Mouse (Mus musculus) midbrain, embryonic 13.5 days (tissue): ENCODE measurements at regions not wholly inside any gene's neighbourhood (a gene's known extent, or its start where the extent isn't known, plus 50 kb on each side); places are given as distances from the start of the nearest gene placed in this dataset.
A peak's percentile ranks its signal among the peaks of the same experiment; 100 is the strongest.

Source experiments
- ATAC-seq: fragments of 200-750 bp; cut with Nextera tagmentation; 2 replicates; pipeline ENCODE4 v1.8.0; 2017; ENCODE audit warnings: mild to moderate bottlenecking, moderate TSS enrichment, moderate library complexity
- H3K27ac ChIP-seq: fragments of 300-500 bp; sonication (generic); 2 replicates; pipeline ENCODE4 v1.5.1; 2015; ENCODE audit warnings: inconsistent platforms, mild to moderate bottlenecking, moderate library complexity
- H3K27me3 ChIP-seq: fragments of 300-500 bp; sonication (generic); 2 replicates; pipeline ENCODE4 v1.6.1; 2015; ENCODE audit warnings: mild to moderate bottlenecking, inconsistent platforms
- H3K36me3 ChIP-seq: fragments of 300-500 bp; sonication (generic); 2 replicates; pipeline ENCODE4 v1.6.1; 2015; ENCODE audit warnings: mild to moderate bottlenecking, inconsistent platforms
- H3K4me1 ChIP-seq: fragments of 300-500 bp; sonication (generic); replicated peaks from 2 replicates; pipeline ENCODE4 v1.6.1; 2015; ENCODE audit warnings: inconsistent platforms
- H3K4me2 ChIP-seq: fragments of 300-500 bp; sonication (generic); replicated peaks from 2 replicates; pipeline ENCODE4 v1.6.1; 2015; ENCODE audit warnings: moderate library complexity, mild to moderate bottlenecking, inconsistent platforms
- H3K4me3 ChIP-seq: fragments of 300-500 bp; sonication (generic); replicated peaks from 2 replicates; pipeline ENCODE4 v1.5.1; 2015; ENCODE audit warnings: mild to moderate bottlenecking, inconsistent platforms
- H3K9ac ChIP-seq: fragments of 300-500 bp; sonication (generic); replicated peaks from 2 replicates; pipeline ENCODE4 v1.6.1; 2015; ENCODE audit warnings: mild to moderate bottlenecking, inconsistent platforms
- H3K9me3 ChIP-seq: fragments of 300-500 bp; sonication (generic); 2 replicates; pipeline ENCODE4 v1.6.1; 2016; ENCODE audit warnings: mild to moderate bottlenecking, inconsistent platforms
- WGBS: fragments of 180-500 bp; shearing (Covaris S2); methylation state at CpG from one replicate; pipeline ENCODE4 v1.1.7; 2015; 5-methylcytosine and 5-hydroxymethylcytosine counted together

- Histone ChIP-seq H3K36me3 (no peaks in the 10 kb centered on the region), H3K4me3 (no peak overlapping the region), H3K9ac (no peak overlapping the region), H3K27ac (no peak overlapping the region), H3K4me1 (peaks cover 13% of the 10 kb centered on the region), H3K9me3 (0 out of 2 replicates have a peak, but pooled peaks cover 4% of the 10 kb centered on the region), H3K27me3 (peaks cover 26% of the 10 kb centered on the region), H3K4me2 (no peak overlapping the region)
- peak; percentile 41; the same call in 1 of the 2 replicates for ATAC-seq
- 46% methylated on average over 6 of the region's 6 CpGs for WGBS
These were observed 164.5 kb downstream of the Chic2 start for GRCm38 (mm10) chr5:74880048-74880437.

GRCm38 (mm10) chr5:74879098-74880047 is 165.2 kb downstream of the Chic2 start:
- H3K27me3 ChIP-seq = peaks cover 26% of the 10 kb centered on the region
- peaks cover 13% of the 10 kb centered on the region for H3K4me1 ChIP-seq
- no peak overlapping the region for H3K9ac ChIP-seq
- no peak overlapping the region for H3K27ac ChIP-seq
- H3K4me3 ChIP-seq = no peak overlapping the region
- ATAC-seq = peak; percentile 53
- H3K9me3 ChIP-seq = 0 out of 2 replicates have a peak, but pooled peaks cover under 1% of the 10 kb centered on the region
- 45% methylated on average over 13 of the region's 13 CpGs for WGBS
- no peaks in the 10 kb centered on the region for H3K36me3 ChIP-seq
- H3K4me2 ChIP-seq = no peak overlapping the region

GRCm38 (mm10) chr5:74877595-74877994 is 167.0 kb downstream of the Chic2 start:
- H3K9ac ChIP-seq = no peak overlapping the region
- peaks cover 35% of the 10 kb centered on the region for H3K27me3 ChIP-seq
- H3K4me3 ChIP-seq = no peak overlapping the region
- H3K27ac ChIP-seq = no peak overlapping the region
- no peak for ATAC-seq
- no peaks in the 10 kb centered on the region for H3K36me3 ChIP-seq
- whole genome bisulfite sequencing = 58% methylated on average over 5 of the region's 5 CpGs
- H3K4me1 ChIP-seq = peaks cover 13% of the 10 kb centered on the region
- H3K4me2 ChIP-seq = no peak overlapping the region
- H3K9me3 ChIP-seq = no peaks in the 10 kb centered on the region

- no peak for ATAC-seq
- Histone ChIP-seq H3K4me3 (no peak overlapping the region), H3K36me3 (no peaks in the 10 kb centered on the region), H3K27ac (no peak overlapping the region), H3K4me2 (no peak overlapping the region), H3K27me3 (peaks cover 35% of the 10 kb centered on the region), H3K9ac (no peak overlapping the region), H3K4me1 (peaks cover 13% of the 10 kb centered on the region), H3K9me3 (no peaks in the 10 kb centered on the region)
- 71% methylated on average over 6 of the region's 6 CpGs for whole genome bisulfite sequencing
These were observed 167.4 kb downstream of the Chic2 start for GRCm38 (mm10) chr5:74877185-74877584.

- Histone ChIP-seq H3K36me3 (no peaks in the 10 kb centered on the region), H3K9me3 (no peaks in the 10 kb centered on the region), H3K4me2 (no peak overlapping the region), H3K4me3 (no peak overlapping the region), H3K27ac (no peak overlapping the region), H3K9ac (no peak overlapping the region), H3K4me1 (peaks cover 8% of the 10 kb centered on the region), H3K27me3 (peaks cover 26% of the 10 kb centered on the region)
- 62% methylated on average over 6 of the region's 6 CpGs for WGBS
- no peak for ATAC-seq
These were observed 169.9 kb downstream of the Chic2 start for GRCm38 (mm10) chr5:74874691-74875090.

- Histone ChIP-seq H3K27me3 (peaks cover 9% of the 10 kb centered on the region; the same call in 1 of the 2 replicates), H3K4me1 (no peaks in the 10 kb centered on the region), H3K27ac (no peak overlapping the region), H3K4me2 (no peak overlapping the region), H3K9ac (no peak overlapping the region), H3K4me3 (no peak overlapping the region), H3K9me3 (no peaks in the 10 kb centered on the region), H3K36me3 (no peaks in the 10 kb centered on the region)
- ATAC-seq = no peak
- 84% methylated on average over 12 of the region's 12 CpGs for WGBS
These were observed 167.9 kb upstream of the Lnx1 start for GRCm38 (mm10) chr5:74870615-74871014.

- WGBS = 95% methylated on average over 11 of the region's 11 CpGs
- Histone ChIP-seq H3K36me3 (no peaks in the 10 kb centered on the region), H3K9me3 (no peaks in the 10 kb centered on the region), H3K4me2 (no peak overlapping the region), H3K9ac (no peak overlapping the region), H3K27ac (no peak overlapping the region), H3K4me3 (no peak overlapping the region), H3K4me1 (no peaks in the 10 kb centered on the region), H3K27me3 (no peaks in the 10 kb centered on the region)
- no peak for ATAC-seq
These were observed 164.5 kb upstream of the Lnx1 start for GRCm38 (mm10) chr5:74867113-74867785.

GRCm38 (mm10) chr5:74866697-74867096 is 164.0 kb upstream of the Lnx1 start:
- Histone ChIP-seq H3K9ac (no peak overlapping the region), H3K4me1 (no peaks in the 10 kb centered on the region), H3K4me2 (no peak overlapping the region), H3K4me3 (no peak overlapping the region), H3K27me3 (no peaks in the 10 kb centered on the region), H3K36me3 (no peaks in the 10 kb centered on the region), H3K27ac (no peak overlapping the region), H3K9me3 (no peaks in the 10 kb centered on the region)
- ATAC-seq = no peak
- WGBS = 83% methylated on average over 7 of the region's 7 CpGs

- Histone ChIP-seq H3K4me2 (no peak overlapping the region), H3K27me3 (no peaks in the 10 kb centered on the region), H3K4me3 (no peak overlapping the region), H3K9me3 (no peaks in the 10 kb centered on the region), H3K36me3 (no peaks in the 10 kb centered on the region), H3K9ac (no peak overlapping the region), H3K4me1 (no peaks in the 10 kb centered on the region), H3K27ac (no peak overlapping the region)
- ATAC-seq = no peak
- 94% methylated on average over 9 of the region's 9 CpGs for WGBS
These were observed 162.7 kb upstream of the Lnx1 start for GRCm38 (mm10) chr5:74865446-74865845.

GRCm38 (mm10) chr5:74864540-74865157 is 161.9 kb upstream of the Lnx1 start:
- WGBS = 91% methylated on average over 6 of the region's 6 CpGs

GRCm38 (mm10) chr5:74861297-74861696 is 158.6 kb upstream of the Lnx1 start:
- no peak overlapping the region for H3K27ac ChIP-seq
- H3K9ac ChIP-seq = no peak overlapping the region
- no peaks in the 10 kb centered on the region for H3K36me3 ChIP-seq
- H3K27me3 ChIP-seq = no peaks in the 10 kb centered on the region
- H3K4me2 ChIP-seq = no peak overlapping the region
- 64% methylated on average over 2 of the region's 2 CpGs for WGBS
- no peak for ATAC-seq
- H3K4me3 ChIP-seq = no peak overlapping the region
- H3K9me3 ChIP-seq = no peaks in the 10 kb centered on the region
- no peaks in the 10 kb centered on the region for H3K4me1 ChIP-seq

More at GRCm38 (mm10) chr5:74864540-74865157, 161.9 kb upstream of the Lnx1 start:
- H3K4me3 ChIP-seq = no peak overlapping the region
- no peak overlapping the region for H3K4me2 ChIP-seq
- no peaks in the 10 kb centered on the region for H3K36me3 ChIP-seq
- H3K9ac ChIP-seq = no peak overlapping the region
- no peaks in the 10 kb centered on the region for H3K9me3 ChIP-seq
- ATAC-seq = no peak
- no peak overlapping the region for H3K27ac ChIP-seq
- no peaks in the 10 kb centered on the region for H3K27me3 ChIP-seq
- H3K4me1 ChIP-seq = no peaks in the 10 kb centered on the region

GRCm38 (mm10) chr5:74857861-74858260 is 155.1 kb upstream of the Lnx1 start:
- Histone ChIP-seq H3K4me2 (no peak overlapping the region), H3K9ac (no peak overlapping the region), H3K4me3 (no peak overlapping the region), H3K4me1 (no peaks in the 10 kb centered on the region), H3K27ac (no peak overlapping the region), H3K36me3 (no peaks in the 10 kb centered on the region), H3K9me3 (no peaks in the 10 kb centered on the region), H3K27me3 (no peaks in the 10 kb centered on the region)
- WGBS = 66% methylated on average over 5 of the region's 5 CpGs
- no peak for ATAC-seq
